Mouse (Mus musculus) layer of hippocampus, postnatal 25 days (tissue): ENCODE results near the gene Sdk2. TPM values are rescaled to one million over a fixed set of nuclear protein-coding genes. Genes with fewer than 3 reads are reported as not detected.
A peak's percentile ranks its signal among the peaks of the same experiment; 100 is the strongest.

ENCODE experiments used
- DNase-seq, 2 experiments: peaks; one replicate each; pipeline ENCODE4 v3.0.0; 2022; ENCODE audit warnings: mixed read lengths in 2 of 2, low spot score in 1 of 2; ENCODE audit errors: extremely low spot score in 1 of 2
- total RNA-seq, 2 experiments: library from RNA; stranded (reverse); gene quantifications; 2 replicates each; pipeline ENCODE4 v1.2.3; 2021

Sdk2 gene
- total RNA-seq, 2 experiments from 2014 or later, result 22.9 to 27.2 TPM

- DNase-seq, result no peak
Observed at GRCm38 (mm10) chr11:113799041-113799447, 267.8 kb downstream of the Sdk2 start.

GRCm38 (mm10) chr11:113798011-113798410, 268.8 kb downstream of the Sdk2 start:
- DNase-seq, result peak; percentile 65 to 66

GRCm38 (mm10) chr11:113797014-113797983, 269.5 kb downstream of the Sdk2 start:
- DNase-seq, result no peak

GRCm38 (mm10) chr11:113795846-113796245, 271.0 kb downstream of the Sdk2 start:
- no peak for DNase-seq

GRCm38 (mm10) chr11:113791357-113792215, 275.3 kb downstream of the Sdk2 start:
- no peak for DNase-seq

- DNase-seq, result no peak
Observed at GRCm38 (mm10) chr11:113789101-113789500, 277.7 kb downstream of the Sdk2 start.

- no peak for DNase-seq
Observed at GRCm38 (mm10) chr11:113788183-113788789, 278.6 kb downstream of the Sdk2 start.

GRCm38 (mm10) chr11:113787432-113788182, 279.2 kb downstream of the Sdk2 start:
- DNase-seq, result no peak

- no peak for DNase-seq
Observed at GRCm38 (mm10) chr11:113787009-113787408, 279.8 kb downstream of the Sdk2 start.

- no peak for DNase-seq
Observed at GRCm38 (mm10) chr11:113786395-113786794, 280.5 kb downstream of the Sdk2 start.

- peak; percentile 42 to 43 for DNase-seq
Observed at GRCm38 (mm10) chr11:113785406-113786171, 281.3 kb downstream of the Sdk2 start.

- no peak for DNase-seq
Observed at GRCm38 (mm10) chr11:113784656-113785396, 282.0 kb downstream of the Sdk2 start.

GRCm38 (mm10) chr11:113782496-113782895, 284.4 kb downstream of the Sdk2 start:
- no peak for DNase-seq

- DNase-seq, result no peak
Observed at GRCm38 (mm10) chr11:113782006-113782405, 284.8 kb downstream of the Sdk2 start.

GRCm38 (mm10) chr11:113779680-113780041, 287.2 kb downstream of the Sdk2 start:
- DNase-seq, result no peak

GRCm38 (mm10) chr11:113778733-113779679, 287.8 kb downstream of the Sdk2 start:
- no peak for DNase-seq

GRCm38 (mm10) chr11:113777878-113778464, 288.9 kb downstream of the Sdk2 start:
- no peak for DNase-seq
